Mouse (Mus musculus) bone marrow, adult 2 months (tissue): Measurements from ENCODE around the gene Pole2.

ENCODE experiments used
- CTCF ChIP-seq: fragments of 200-500 bp; IDR thresholded peaks from 2 replicates; pipeline ENCODE4 v1.5.1; 2011; ENCODE audit warnings: low read length, control low read depth; ENCODE audit not compliant: control insufficient read depth, insufficient read depth
- POLR2A ChIP-seq: fragments of 200-500 bp; IDR thresholded peaks from 2 replicates; pipeline ENCODE4 v1.6.1; 2011; ENCODE audit warnings: low read depth, mild to moderate bottlenecking, control low read depth, low read length, borderline replicate concordance; ENCODE audit not compliant: control insufficient read depth

DNA sequence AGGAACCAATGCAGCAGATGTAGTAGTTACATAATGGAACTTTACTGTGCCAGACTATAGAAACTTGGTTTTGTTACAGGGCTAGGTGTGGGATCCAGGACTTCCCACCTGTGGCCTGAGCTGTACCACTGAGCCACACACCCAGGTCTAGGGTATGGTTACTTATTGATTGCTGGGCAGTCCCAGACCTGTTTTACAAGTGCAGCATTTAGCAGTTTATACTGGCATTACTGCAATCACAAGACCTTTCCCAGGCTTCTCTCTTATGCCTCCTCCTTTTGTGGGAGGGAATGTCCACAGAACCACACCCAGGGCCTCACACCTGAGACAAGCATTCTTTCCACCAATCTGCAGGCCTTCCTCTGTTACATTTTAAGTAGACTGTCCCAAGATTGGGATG lies 29.0 kb downstream of the Pole2 start:
- TF ChIP-seq CTCF = no peak
- TF ChIP-seq POLR2A = no peak
